Mouse (Mus musculus) stomach, embryonic 16.5 days (tissue): ENCODE data around the gene Gcsh. TPM values are rescaled to one million over a fixed set of nuclear protein-coding genes. Genes with fewer than 3 reads are reported as not detected.
A peak's percentile ranks its signal among the peaks of the same experiment; 100 is the strongest.

Experiments used
- ATAC-seq: fragments of 200-750 bp; cut with Nextera tagmentation; 2 replicates; pipeline ENCODE4 v1.8.0; 2017; ENCODE audit warnings: moderate number of reproducible peaks, moderate TSS enrichment; ENCODE audit not compliant: insufficient read depth, low FRiP score
- H3K27ac ChIP-seq: fragments of 300-500 bp; sonication (generic); 2 replicates; pipeline ENCODE4 v1.5.1; 2014; ENCODE audit warnings: low read length
- H3K27me3 ChIP-seq: fragments of 300-500 bp; sonication (generic); 2 replicates; pipeline ENCODE4 v1.6.1; 2014; ENCODE audit warnings: low read length, control low read depth, mixed read lengths; ENCODE audit not compliant: control insufficient read depth, insufficient read depth
- H3K36me3 ChIP-seq: fragments of 300-500 bp; sonication (generic); 2 replicates; pipeline ENCODE4 v1.6.1; 2014; ENCODE audit warnings: low read length; ENCODE audit not compliant: control insufficient read depth, insufficient read depth
- H3K4me1 ChIP-seq: fragments of 300-500 bp; sonication (generic); 2 replicates; pipeline ENCODE4 v1.6.1; 2014; ENCODE audit warnings: low read length, control low read depth, mixed read lengths; ENCODE audit not compliant: control insufficient read depth, insufficient read depth
- H3K4me2 ChIP-seq: fragments of 300-500 bp; sonication (generic); 2 replicates; pipeline ENCODE4 v1.6.1; 2014; ENCODE audit warnings: low read depth, low read length, mixed read lengths
- H3K4me3 ChIP-seq: fragments of 300-500 bp; sonication (generic); replicated peaks from 2 replicates; pipeline ENCODE4 v1.5.1; 2014; ENCODE audit warnings: mild to moderate bottlenecking, low read length
- H3K9ac ChIP-seq: fragments of 300-500 bp; sonication (generic); 2 replicates; pipeline ENCODE4 v1.6.1; 2014; ENCODE audit warnings: low read length
- H3K9me3 ChIP-seq: fragments of 300-500 bp; sonication (generic); replicated peaks from 2 replicates; pipeline ENCODE4 v1.6.1; 2016; ENCODE audit warnings: low read length, control low read depth; ENCODE audit not compliant: control insufficient read depth
- WGBS: fragments of 180-500 bp; shearing (Covaris S2); extraction: QIAGEN DNeasy Blood & Tissue Kit; methylation state at CpG from one replicate; pipeline ENCODE4 v1.1.7; 2014; 5-methylcytosine and 5-hydroxymethylcytosine counted together
- polyA plus RNA-seq: library from polyadenylated mRNA; unstranded; fragments of >200 nt; fragmentation: Nextera tagmentation; extraction: Ambion mirVana; gene quantifications from 2 replicates; pipeline ENCODE4 v1.2.1, GENCODE M21; 2015

Gene Gcsh
- polyA plus RNA-seq, 1 experiment from 2014 or later, result 118 TPM

GRCm38 (mm10) chr8:117019323-117020275 is 26.3 kb upstream of the Gcsh start:
- WGBS, result 71% methylated on average over 18 of the region's 18 CpGs
- Histone ChIP-seq H3K9ac (no peak overlapping the region), H3K9me3 (no peaks in the 10 kb centered on the region), H3K4me3 (no peak overlapping the region), H3K4me1 (peaks cover 2% of the 10 kb centered on the region; the same call in 1 of the 2 replicates), H3K4me2 (no peak overlapping the region), H3K36me3 (no peaks in the 10 kb centered on the region), H3K27ac (no peak overlapping the region), H3K27me3 (no peaks in the 10 kb centered on the region)
- ATAC-seq, result no peak

GRCm38 (mm10) chr8:117017896-117018295 is 24.6 kb upstream of the Gcsh start:
- no peak for ATAC-seq
- Histone ChIP-seq H3K27me3 (no peaks in the 10 kb centered on the region), H3K4me2 (no peak overlapping the region), H3K9me3 (no peaks in the 10 kb centered on the region), H3K9ac (no peak overlapping the region), H3K36me3 (no peaks in the 10 kb centered on the region), H3K4me1 (peaks cover 2% of the 10 kb centered on the region; the same call in 1 of the 2 replicates), H3K4me3 (no peak overlapping the region), H3K27ac (no peak overlapping the region)
- WGBS, result 86% methylated on average over 4 of the region's 4 CpGs

- no peaks in the 10 kb centered on the region for H3K27me3 ChIP-seq
- no peak overlapping the region for H3K4me2 ChIP-seq
- H3K36me3 ChIP-seq, result no peaks in the 10 kb centered on the region
- H3K4me1 ChIP-seq, result 0 out of 2 replicates have a peak, but pooled peaks cover 2% of the 10 kb centered on the region
- no peak overlapping the region for H3K4me3 ChIP-seq
- ATAC-seq, result no peak
- H3K9ac ChIP-seq, result no peak overlapping the region
- H3K9me3 ChIP-seq, result no peaks in the 10 kb centered on the region
- WGBS, result 72% methylated on average over 8 of the region's 8 CpGs
- no peak overlapping the region for H3K27ac ChIP-seq
Measured at GRCm38 (mm10) chr8:117017006-117017405, 23.7 kb upstream of the Gcsh start.

- H3K27me3 ChIP-seq, result no peaks in the 10 kb centered on the region
- H3K4me2 ChIP-seq, result no peak overlapping the region
- WGBS, result 61% methylated on average over 4 of the region's 4 CpGs
- no peaks in the 10 kb centered on the region for H3K9me3 ChIP-seq
- H3K9ac ChIP-seq, result no peak overlapping the region
- no peak overlapping the region for H3K27ac ChIP-seq
- ATAC-seq, result no peak
- no peak overlapping the region for H3K4me3 ChIP-seq
- 0 out of 2 replicates have a peak, but pooled peaks cover 2% of the 10 kb centered on the region for H3K4me1 ChIP-seq
- H3K36me3 ChIP-seq, result no peaks in the 10 kb centered on the region
Measured at GRCm38 (mm10) chr8:117015670-117016069, 22.3 kb upstream of the Gcsh start.

GRCm38 (mm10) chr8:117011366-117011765 is 18.0 kb upstream of the Gcsh start:
- Histone ChIP-seq H3K9me3 (no peaks in the 10 kb centered on the region), H3K36me3 (no peaks in the 10 kb centered on the region), H3K4me2 (no peak overlapping the region), H3K4me1 (no peaks in the 10 kb centered on the region), H3K9ac (no peak overlapping the region), H3K4me3 (no peak overlapping the region), H3K27ac (no peak overlapping the region), H3K27me3 (no peaks in the 10 kb centered on the region)
- ATAC-seq, result no peak
- 82% methylated on average over 9 of the region's 9 CpGs for WGBS

- H3K9me3 ChIP-seq, result no peaks in the 10 kb centered on the region
- peak overlapping the region; percentile 73 for H3K9ac ChIP-seq
- peak overlapping the region; percentile 70 for H3K4me2 ChIP-seq
- H3K4me3 ChIP-seq, result peak overlapping the region; percentile 75
- H3K4me1 ChIP-seq, result peaks cover 14% of the 10 kb centered on the region; the same call in 1 of the 2 replicates
- H3K27ac ChIP-seq, result no peak overlapping the region
- WGBS, result 57% methylated on average over 11 of the region's 11 CpGs
- no peak for ATAC-seq
- H3K27me3 ChIP-seq, result no peaks in the 10 kb centered on the region
- no peaks in the 10 kb centered on the region for H3K36me3 ChIP-seq
Measured at GRCm38 (mm10) chr8:116994016-116994716, 829 bp upstream of the Gcsh start.

- no peaks in the 10 kb centered on the region for H3K9me3 ChIP-seq
- H3K4me1 ChIP-seq, result peaks cover 14% of the 10 kb centered on the region; the same call in 1 of the 2 replicates
- no peaks in the 10 kb centered on the region for H3K36me3 ChIP-seq
- WGBS, result 6% methylated on average over 23 of the region's 23 CpGs
- H3K27ac ChIP-seq, result peak overlapping the region; percentile 67
- peak overlapping the region; percentile 76 for H3K9ac ChIP-seq
- no peak for ATAC-seq
- H3K27me3 ChIP-seq, result no peaks in the 10 kb centered on the region
- peak overlapping the region; percentile 75 for H3K4me3 ChIP-seq
- H3K4me2 ChIP-seq, result peak overlapping the region; percentile 70
Measured at GRCm38 (mm10) chr8:116992176-116992971, 963 bp downstream of the Gcsh start.

GRCm38 (mm10) chr8:116991241-116991640 is 2.1 kb downstream of the Gcsh start:
- Histone ChIP-seq H3K27ac (0 out of 2 replicates have a peak overlapping the region, but pooled peaks have one; percentile 67), H3K36me3 (no peaks in the 10 kb centered on the region; the same call in 1 of the 2 replicates), H3K4me3 (0 out of 2 replicates have a peak overlapping the region, but pooled peaks have one; percentile 75), H3K27me3 (no peaks in the 10 kb centered on the region), H3K9me3 (no peaks in the 10 kb centered on the region), H3K9ac (no peak overlapping the region; the same call in 1 of the 2 replicates), H3K4me2 (peak overlapping the region; percentile 70), H3K4me1 (peaks cover 14% of the 10 kb centered on the region; the same call in 1 of the 2 replicates)
- 79% methylated on average over 8 of the region's 8 CpGs for WGBS
- ATAC-seq, result no peak
